Mouse (Mus musculus): Measurements from ENCODE around the gene Fam71e2. TPM values are rescaled to one million over a fixed set of nuclear protein-coding genes. Genes with fewer than 3 reads are reported as not detected.
A peak's percentile ranks its signal among the peaks of the same experiment; 100 is the strongest.

Fam71e2 gene
- polyA plus RNA-seq, 2 experiments = 0.03 TPM; not detected in 1

DNA sequence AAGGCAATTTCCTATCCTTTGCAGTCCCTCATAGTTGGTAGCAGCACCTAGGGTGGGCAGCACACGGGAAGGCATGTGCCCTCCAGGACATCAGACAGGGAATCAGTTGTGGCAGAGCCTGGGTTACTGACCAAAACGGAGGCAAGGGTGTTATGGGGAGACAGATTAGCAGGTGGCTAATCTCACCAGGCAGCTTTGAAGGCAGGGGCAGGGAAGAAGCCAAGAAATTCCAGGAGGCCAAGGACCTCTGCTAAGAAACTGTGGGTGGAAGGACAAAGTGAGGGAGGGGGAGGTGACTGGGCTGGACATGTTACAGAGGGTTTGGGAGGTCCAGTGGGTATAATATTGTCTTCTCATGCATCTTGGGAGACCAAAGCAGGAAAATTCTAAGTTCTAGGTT is 27.7 kb downstream of the Fam71e2 start:
- Histone ChIP-seq H3K9me3 (ENCODE audit: control insufficient read depth, low read length) (no peaks in the 10 kb centered on the region), H3K4me1 (ENCODE audit: control insufficient read depth, insufficient read depth, low read length) (peaks cover 12% of the 10 kb centered on the region), H3K4me2 (replicated peaks; ENCODE audit: low read depth, low read length, severe bottlenecking) (no peak overlapping the region), H3K36me3 (ENCODE audit: control insufficient read depth, insufficient read depth, low read length) (peaks cover 52% of the 10 kb centered on the region), H3K9ac (ENCODE audit: low read depth, low read length, severe bottlenecking) (no peak overlapping the region), H3K27me3 (ENCODE audit: control insufficient read depth, insufficient read depth, low read length) (no peaks in the 10 kb centered on the region), H3K27ac (replicated peaks; ENCODE audit: low read depth, low read length) (no peak overlapping the region), H3K4me3 (replicated peaks; ENCODE audit: low read length) (no peak overlapping the region)
- ATAC-seq (ENCODE audit: low FRiP score, low read depth) (no peak), DNase-seq (ENCODE audit: low spot score) (no peak)
- 77% methylated on average over 2 of the region's 2 CpGs for WGBS
- no peak for TF ChIP-seq POLR2A (IDR thresholded peaks at IDR 0.05; ENCODE audit: borderline replicate concordance, extremely low read depth, insufficient read depth, insufficient read length)

- Histone ChIP-seq H3K9ac (ENCODE audit: low read depth, low read length, severe bottlenecking) (0 out of 2 replicates have a peak overlapping the region, but pooled peaks have one; percentile 31), H3K4me3 (replicated peaks; ENCODE audit: low read length) (no peak overlapping the region), H3K9me3 (ENCODE audit: control insufficient read depth, low read length) (no peaks in the 10 kb centered on the region), H3K4me2 (replicated peaks; ENCODE audit: low read depth, low read length, severe bottlenecking) (no peak overlapping the region), H3K4me1 (ENCODE audit: control insufficient read depth, insufficient read depth, low read length) (peaks cover 12% of the 10 kb centered on the region), H3K27me3 (ENCODE audit: control insufficient read depth, insufficient read depth, low read length) (no peaks in the 10 kb centered on the region), H3K36me3 (ENCODE audit: control insufficient read depth, insufficient read depth, low read length) (peaks cover 47% of the 10 kb centered on the region), H3K27ac (replicated peaks; ENCODE audit: low read depth, low read length) (no peak overlapping the region)
- TF ChIP-seq POLR2A (IDR thresholded peaks at IDR 0.05; ENCODE audit: borderline replicate concordance, extremely low read depth, insufficient read depth, insufficient read length) = no peak
- 88% methylated on average over 6 of the region's 6 CpGs for WGBS
- DNase-seq (ENCODE audit: low spot score) (no peak), ATAC-seq (ENCODE audit: low FRiP score, low read depth) (no peak)
Observed at GRCm38 (mm10) chr7:4742482-4742819, 28.7 kb downstream of the Fam71e2 start.

DNA sequence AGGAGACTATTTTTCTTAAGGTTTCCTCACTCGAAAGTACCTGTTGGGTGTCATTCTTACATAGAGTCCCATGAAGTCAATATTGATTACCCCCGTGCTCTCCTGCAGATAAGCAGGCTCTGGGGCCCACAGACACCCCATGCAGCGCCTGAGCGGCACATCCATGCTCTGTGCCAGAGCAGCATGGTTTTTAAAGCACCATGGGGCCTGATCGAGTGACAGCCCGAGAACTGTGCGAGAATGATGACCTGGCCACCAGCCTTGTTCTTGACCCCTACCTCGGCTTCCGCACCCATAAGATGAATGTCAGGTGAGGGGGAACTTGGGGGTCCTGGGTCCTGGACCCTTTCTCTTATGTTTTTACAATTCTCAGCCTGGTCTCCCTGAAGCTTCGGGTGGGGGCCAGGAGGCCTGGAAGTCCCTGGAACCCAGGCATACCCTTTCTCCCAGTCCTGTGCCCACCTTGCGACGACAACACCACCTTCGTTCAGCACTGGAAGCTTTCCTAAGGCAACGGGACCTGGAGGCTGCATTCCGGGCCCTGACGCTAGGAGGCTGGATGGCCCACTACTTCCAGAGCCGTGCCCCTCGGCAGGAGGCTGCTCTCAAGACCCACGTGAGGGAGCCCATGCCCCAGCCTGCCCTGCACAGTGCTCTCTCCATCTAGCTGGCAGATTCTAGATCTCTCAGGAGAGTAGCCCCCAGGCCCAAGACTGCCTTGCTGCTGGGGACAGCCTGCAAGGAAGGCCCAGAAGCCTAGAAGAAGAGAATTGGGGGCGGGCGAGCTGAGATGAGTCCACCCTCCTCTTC is 29.2 kb downstream of the Fam71e2 start:
- Histone ChIP-seq H3K4me1 (ENCODE audit: control insufficient read depth, insufficient read depth, low read length) (peaks cover 12% of the 10 kb centered on the region), H3K27ac (replicated peaks; ENCODE audit: low read depth, low read length) (no peak overlapping the region), H3K9me3 (ENCODE audit: control insufficient read depth, low read length) (no peaks in the 10 kb centered on the region), H3K9ac (ENCODE audit: low read depth, low read length, severe bottlenecking) (0 out of 2 replicates have a peak overlapping the region, but pooled peaks have one; percentile 31), H3K36me3 (ENCODE audit: control insufficient read depth, insufficient read depth, low read length) (peaks cover 42% of the 10 kb centered on the region), H3K27me3 (ENCODE audit: control insufficient read depth, insufficient read depth, low read length) (no peaks in the 10 kb centered on the region), H3K4me3 (replicated peaks; ENCODE audit: low read length) (peak overlapping the region; percentile 78; the same call in 1 of the 2 replicates), H3K4me2 (replicated peaks; ENCODE audit: low read depth, low read length, severe bottlenecking) (peak overlapping the region; percentile 80)
- 86% methylated on average over 21 of the region's 21 CpGs for WGBS
- no peak for ATAC-seq (ENCODE audit: low FRiP score, low read depth)
- DNase-seq (ENCODE audit: low spot score) = no peak
- no peak for TF ChIP-seq POLR2A (IDR thresholded peaks at IDR 0.05; ENCODE audit: borderline replicate concordance, extremely low read depth, insufficient read depth, insufficient read length)

DNA sequence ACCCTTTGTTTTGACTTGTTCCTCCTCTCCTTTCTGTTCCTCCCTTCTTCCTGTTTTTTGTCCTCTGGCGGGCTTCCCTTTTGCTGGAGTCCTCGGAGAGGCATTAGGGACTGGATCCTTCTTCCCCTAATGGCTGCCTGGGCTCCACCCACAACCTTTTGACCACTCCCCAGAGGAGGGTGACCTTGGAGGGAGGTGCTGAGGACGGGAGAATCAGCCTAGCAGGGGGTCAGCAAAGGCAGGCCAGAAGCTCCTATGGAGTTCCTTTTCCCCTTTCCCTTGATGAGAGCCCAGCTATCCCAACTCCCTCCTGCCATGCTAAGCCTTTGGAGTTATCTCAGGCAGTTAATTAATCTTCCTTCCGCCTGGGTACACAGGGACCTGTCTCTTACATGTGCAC is 30.0 kb downstream of the Fam71e2 start:
- Histone ChIP-seq H3K27ac (replicated peaks; ENCODE audit: low read depth, low read length) (peak overlapping the region; percentile 77; the same call in 1 of the 2 replicates), H3K4me2 (replicated peaks; ENCODE audit: low read depth, low read length, severe bottlenecking) (peak overlapping the region; percentile 80), H3K9me3 (ENCODE audit: control insufficient read depth, low read length) (no peaks in the 10 kb centered on the region), H3K27me3 (ENCODE audit: control insufficient read depth, insufficient read depth, low read length) (no peaks in the 10 kb centered on the region), H3K36me3 (ENCODE audit: control insufficient read depth, insufficient read depth, low read length) (peaks cover 36% of the 10 kb centered on the region), H3K4me1 (ENCODE audit: control insufficient read depth, insufficient read depth, low read length) (peaks cover 12% of the 10 kb centered on the region), H3K9ac (ENCODE audit: low read depth, low read length, severe bottlenecking) (peak overlapping the region; percentile 81), H3K4me3 (replicated peaks; ENCODE audit: low read length) (peak overlapping the region; percentile 78)
- DNase-seq (ENCODE audit: low spot score) (no peak), ATAC-seq (ENCODE audit: low FRiP score, low read depth) (no peak)
- 15% methylated on average over 4 of the region's 4 CpGs for WGBS
- no peak for TF ChIP-seq POLR2A (IDR thresholded peaks at IDR 0.05; ENCODE audit: borderline replicate concordance, extremely low read depth, insufficient read depth, insufficient read length)

- Histone ChIP-seq H3K27ac (replicated peaks; ENCODE audit: low read depth, low read length) (peak overlapping the region; percentile 77), H3K27me3 (ENCODE audit: control insufficient read depth, insufficient read depth, low read length) (no peaks in the 10 kb centered on the region), H3K4me2 (replicated peaks; ENCODE audit: low read depth, low read length, severe bottlenecking) (peak overlapping the region; percentile 80), H3K9ac (ENCODE audit: low read depth, low read length, severe bottlenecking) (peak overlapping the region; percentile 81), H3K4me3 (replicated peaks; ENCODE audit: low read length) (peak overlapping the region; percentile 78), H3K36me3 (ENCODE audit: control insufficient read depth, insufficient read depth, low read length) (peaks cover 29% of the 10 kb centered on the region), H3K9me3 (ENCODE audit: control insufficient read depth, low read length) (no peaks in the 10 kb centered on the region), H3K4me1 (ENCODE audit: control insufficient read depth, insufficient read depth, low read length) (peaks cover 12% of the 10 kb centered on the region)
- 0% methylated on average over 6 of the region's 14 CpGs for WGBS
- ATAC-seq (ENCODE audit: low FRiP score, low read depth) = peak; percentile 3; the same call in 1 of the 2 replicates
- no peak for TF ChIP-seq POLR2A (IDR thresholded peaks at IDR 0.05; ENCODE audit: borderline replicate concordance, extremely low read depth, insufficient read depth, insufficient read length)
- DNase-seq (ENCODE audit: low spot score) = peak; percentile 8
Observed at GRCm38 (mm10) chr7:4740309-4740727, 30.8 kb downstream of the Fam71e2 start.

Data from limb, embryonic 14.5 days (tissue).